Mouse (Mus musculus) thymus, postnatal 14 days (tissue): ENCODE data around the gene Mrps18b.
A peak's percentile ranks its signal among the peaks of the same experiment; 100 is the strongest.

Experiments used
- DNase-seq: peaks from one replicate; pipeline ENCODE4 v3.0.0; 2021

Gene Mrps18b

GRCm38 (mm10) chr17:35917463-35918251 lies 1.5 kb upstream of the Mrps18b start:
- peak; percentile 54 for DNase-seq

GRCm38 (mm10) chr17:35917143-35917462 lies 914 bp upstream of the Mrps18b start:
- no peak for DNase-seq

- no peak for DNase-seq
Observed at GRCm38 (mm10) chr17:35915538-35916296, 472 bp downstream of the Mrps18b start.

GRCm38 (mm10) chr17:35914975-35915374 lies 1.2 kb downstream of the Mrps18b start:
- no peak for DNase-seq

- peak; percentile 97 for DNase-seq
Observed at GRCm38 (mm10) chr17:35909919-35910369, 6.2 kb downstream of the Mrps18b start, which contains the start of gene Atat1. Gene Atat1 (minus strand): TSS chr17:35910075.

- no peak for DNase-seq
Observed at GRCm38 (mm10) chr17:35909186-35909918, 6.8 kb downstream of the Mrps18b start.

GRCm38 (mm10) chr17:35907609-35908008 lies 8.6 kb downstream of the Mrps18b start:
- no peak for DNase-seq

GRCm38 (mm10) chr17:35905587-35905986 lies 10.6 kb downstream of the Mrps18b start:
- no peak for DNase-seq

GRCm38 (mm10) chr17:35903992-35904355 lies 12.2 kb downstream of the Mrps18b start:
- DNase-seq: peak; percentile 58

- no peak for DNase-seq
Observed at GRCm38 (mm10) chr17:35903343-35903991, 12.7 kb downstream of the Mrps18b start.

- no peak for DNase-seq
Observed at GRCm38 (mm10) chr17:35900636-35901035, 15.6 kb downstream of the Mrps18b start.

- DNase-seq: peak; percentile 50
Observed at GRCm38 (mm10) chr17:35897644-35898573, 18.3 kb downstream of the Mrps18b start.

- DNase-seq: peak; percentile 94
Observed at GRCm38 (mm10) chr17:35896781-35897643, 19.2 kb downstream of the Mrps18b start, which contains the start of gene 2310061I04Rik. Gene 2310061I04Rik (minus strand): TSS chr17:35897431.

- DNase-seq: no peak
Observed at GRCm38 (mm10) chr17:35887725-35888124, 28.5 kb downstream of the Mrps18b start.

GRCm38 (mm10) chr17:35883777-35884176 lies 32.4 kb downstream of the Mrps18b start:
- no peak for DNase-seq

GRCm38 (mm10) chr17:35882924-35883323 lies 33.3 kb downstream of the Mrps18b start:
- no peak for DNase-seq

GRCm38 (mm10) chr17:35879245-35880057 lies 36.7 kb downstream of the Mrps18b start, which contains the start of gene Dhx16:
Gene Dhx16 (plus strand): TSS chr17:35879819.
- peak; percentile 97 for DNase-seq

- no peak for DNase-seq
Observed at GRCm38 (mm10) chr17:35874721-35875120, 41.5 kb downstream of the Mrps18b start.

- DNase-seq: peak; percentile 91
Observed at GRCm38 (mm10) chr17:35873774-35874519, 42.2 kb downstream of the Mrps18b start.
